In the genomic region with DNA sequence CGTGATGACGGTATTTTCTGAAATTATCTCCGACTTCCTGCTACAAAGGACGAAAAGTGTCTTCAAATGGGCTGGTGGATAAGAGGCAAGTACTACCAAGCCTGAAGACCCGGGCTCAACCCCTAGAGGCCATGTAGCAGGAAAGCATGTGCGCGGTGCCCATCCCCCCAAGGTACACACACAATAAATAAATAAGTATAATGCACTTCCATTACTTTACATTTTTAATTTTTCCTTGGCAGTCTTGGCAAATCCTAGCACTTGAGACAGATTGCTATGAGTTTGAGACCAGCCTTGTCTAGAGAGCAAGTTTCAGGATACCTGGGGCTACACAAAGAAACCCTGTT, we compare ENCODE assay signal across 10 mouse cellular contexts. TPM values are rescaled to one million over a fixed set of nuclear protein-coding genes. Genes with fewer than 3 reads are reported as not detected.
DNase-seq lines count a peak whose midpoint lies in the region; ATAC-seq lines count a peak whose summit lies in the region.
"Had no signal": no experiment of that assay in that cellular context is flagged by ENCODE, and none has a peak within 500 bp of the region (broad histone marks: within the 10 kb centered on the region; RNA-seq: fewer than 3 reads in every experiment).

No protein-coding gene starts in this region.

- no peak for DNase-seq in kidney, postnatal 36 days
- DNase-seq in c-Kit-positive CD71-positive TER-119-positive erythroid progenitor cells, embryonic 14.5 days (ENCODE audit: low spot score): peak; percentile 33
- DNase-seq in ovary, postnatal 10 days (ENCODE audit: low spot score): no peak
- DNase-seq in layer of hippocampus, postnatal 25 days (ENCODE audit: extremely low spot score in 1 of 2, low spot score in 1 of 2): no peak
- no peak for DNase-seq in layer of hippocampus, postnatal 14 days (ENCODE audit: low spot score in 2 of 2)

- H3K4me2 ChIP-seq in kidney, embryonic 14.5 days (replicated peaks; ENCODE audit: low read depth, low read length): peak overlapping the region; percentile 19
- H3K4me2 ChIP-seq in hindbrain, embryonic 16.5 days (ENCODE audit: low read length): peak overlapping the region; percentile 68
- H3K4me2 ChIP-seq in midbrain, embryonic 15.5 days: peak overlapping the region; percentile 60

- H3K4me3 ChIP-seq in kidney, embryonic 14.5 days (ENCODE audit: low read length): peak overlapping the region; percentile 13; the same call in 1 of the 2 replicates
- peak overlapping the region; percentile 33 for H3K4me3 ChIP-seq in hindbrain, embryonic 16.5 days (ENCODE audit: low read length)
- peak overlapping the region; percentile 34 for H3K4me3 ChIP-seq in midbrain, embryonic 15.5 days
- H3K4me3 ChIP-seq: myocyte had no signal

- ATAC-seq in kidney, embryonic 14.5 days (ENCODE audit: low FRiP score, low TSS enrichment): no peak
- ATAC-seq in hindbrain, embryonic 16.5 days: no peak
- peak; percentile 55; the same call in 1 of the 2 replicates for ATAC-seq in midbrain, embryonic 15.5 days (replicated peaks)
- ATAC-seq: Patski had no signal

- no peak overlapping the region for H3K27ac ChIP-seq in kidney, embryonic 14.5 days (ENCODE audit: low read depth, low read length)
- no peak overlapping the region for H3K27ac ChIP-seq in hindbrain, embryonic 16.5 days (ENCODE audit: low read depth, low read length)
- peak overlapping the region; percentile 27; the same call in 1 of the 2 replicates for H3K27ac ChIP-seq in midbrain, embryonic 15.5 days

- H3K9me3 ChIP-seq in kidney, embryonic 14.5 days (ENCODE audit: control insufficient read depth, low read length): no peaks in the 10 kb centered on the region
- H3K9me3 ChIP-seq in hindbrain, embryonic 16.5 days (ENCODE audit: control insufficient read depth, low read length): no peaks in the 10 kb centered on the region
- H3K9me3 ChIP-seq in midbrain, embryonic 15.5 days: no peaks in the 10 kb centered on the region

- peaks cover 5% of the 10 kb centered on the region; the same call in 1 of the 2 replicates for H3K4me1 ChIP-seq in kidney, embryonic 14.5 days (ENCODE audit: control insufficient read depth, insufficient read depth, low read length)
- H3K4me1 ChIP-seq in hindbrain, embryonic 16.5 days (ENCODE audit: control insufficient read depth, insufficient read depth, low read depth, low read length): no peaks in the 10 kb centered on the region; the same call in 1 of the 2 replicates
- H3K4me1 ChIP-seq in midbrain, embryonic 15.5 days: peaks cover 20% of the 10 kb centered on the region

- H3K36me3 ChIP-seq in kidney, embryonic 14.5 days (ENCODE audit: control insufficient read depth, insufficient read depth, low read length): no peaks in the 10 kb centered on the region
- no peaks in the 10 kb centered on the region for H3K36me3 ChIP-seq in hindbrain, embryonic 16.5 days (ENCODE audit: control insufficient read depth, insufficient read depth, low read length)
- no peaks in the 10 kb centered on the region for H3K36me3 ChIP-seq in midbrain, embryonic 15.5 days (replicated peaks)

- no peaks in the 10 kb centered on the region for H3K27me3 ChIP-seq in kidney, embryonic 14.5 days (ENCODE audit: control insufficient read depth, insufficient read depth, low read length)
- H3K27me3 ChIP-seq in hindbrain, embryonic 16.5 days (replicated peaks; ENCODE audit: control insufficient read depth, insufficient read depth, low read length): no peaks in the 10 kb centered on the region
- no peaks in the 10 kb centered on the region for H3K27me3 ChIP-seq in midbrain, embryonic 15.5 days (replicated peaks)
- H3K27me3 ChIP-seq: Patski had no signal

- 62% methylated on average over 7 of the region's 7 CpGs for WGBS in kidney, embryonic 14.5 days
- WGBS in hindbrain, embryonic 16.5 days: 44% methylated on average over 7 of the region's 7 CpGs
- WGBS in midbrain, embryonic 15.5 days: 36% methylated on average over 7 of the region's 7 CpGs

- no peak overlapping the region for H3K9ac ChIP-seq in kidney, embryonic 14.5 days (ENCODE audit: low read depth, low read length)
- peak overlapping the region; percentile 59; the same call in 1 of the 2 replicates for H3K9ac ChIP-seq in hindbrain, embryonic 16.5 days (ENCODE audit: low read depth, low read length)
- H3K9ac ChIP-seq in midbrain, embryonic 15.5 days: peak overlapping the region; percentile 7; the same call in 1 of the 2 replicates

RNA-seq across cellular contexts. Expression of gene Tgif1, which starts 20.4 kb away (rescaled TPM):
- 82.8 and 88.6 TPM in 2 replicates for polyA plus RNA-seq in kidney, embryonic 14.5 days (2014; fragmentation: Nextera tagmentation; extraction: Ambion mirVana)
- 13.2 and 14.5 TPM in 2 replicates for polyA plus RNA-seq in hindbrain, embryonic 16.5 days (2015; fragmentation: Nextera tagmentation; extraction: Ambion mirVana)
- 11.4 and 11.5 TPM in 2 replicates for polyA plus RNA-seq in midbrain, embryonic 15.5 days (2015; fragmentation: Nextera tagmentation; extraction: Ambion mirVana)
- total RNA-seq in layer of hippocampus, postnatal 25 days (2021): 1 to 10 TPM; 1.9 to 2.3 TPM
- total RNA-seq in layer of hippocampus, postnatal 14 days (2021): 1 to 10 TPM; 2.3 to 3.1 TPM
